Mouse (Mus musculus): ENCODE measurements at regions not wholly inside any gene's neighbourhood (a gene's known extent, or its start where the extent isn't known, plus 50 kb on each side); places are given as distances from the start of the nearest gene placed in this dataset.
"Not testable (repeated sequence)": the region's sequence is repeated elsewhere in the genome, so short reads cannot be mapped to it uniquely, and the experiment has no call there.

DNA sequence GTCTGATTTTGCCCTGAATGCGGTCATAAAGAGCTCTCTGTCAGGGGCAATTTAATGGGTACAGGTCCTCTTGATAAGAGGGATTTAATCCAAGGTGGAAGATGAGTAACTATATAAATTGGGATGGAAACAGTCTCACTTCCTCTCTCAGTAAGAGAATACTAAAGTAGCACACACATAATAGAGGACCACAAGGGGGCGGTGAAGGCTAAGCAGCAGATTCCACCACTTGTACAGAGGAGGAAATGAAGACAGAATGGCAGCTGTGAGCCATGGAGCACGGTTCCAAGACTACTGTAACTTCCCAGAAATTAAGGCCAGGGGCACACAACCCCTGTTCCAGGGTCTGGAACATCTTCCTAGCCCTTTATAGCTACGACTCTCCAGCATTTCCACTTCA lies 262.6 kb upstream of the Ywhaq start:
- peak; percentile 4 for DNase-seq (ENCODE audit: low spot score)

GRCm38 (mm10) chr12:21649381-21649780 lies 231.9 kb upstream of the Ywhaq start:
- DNase-seq (ENCODE audit: low spot score) = not testable (repeated sequence)

- DNase-seq (ENCODE audit: low spot score) = peak; percentile 54
Measured at GRCm38 (mm10) chr12:21613781-21614180, 196.3 kb upstream of the Ywhaq start.

DNA sequence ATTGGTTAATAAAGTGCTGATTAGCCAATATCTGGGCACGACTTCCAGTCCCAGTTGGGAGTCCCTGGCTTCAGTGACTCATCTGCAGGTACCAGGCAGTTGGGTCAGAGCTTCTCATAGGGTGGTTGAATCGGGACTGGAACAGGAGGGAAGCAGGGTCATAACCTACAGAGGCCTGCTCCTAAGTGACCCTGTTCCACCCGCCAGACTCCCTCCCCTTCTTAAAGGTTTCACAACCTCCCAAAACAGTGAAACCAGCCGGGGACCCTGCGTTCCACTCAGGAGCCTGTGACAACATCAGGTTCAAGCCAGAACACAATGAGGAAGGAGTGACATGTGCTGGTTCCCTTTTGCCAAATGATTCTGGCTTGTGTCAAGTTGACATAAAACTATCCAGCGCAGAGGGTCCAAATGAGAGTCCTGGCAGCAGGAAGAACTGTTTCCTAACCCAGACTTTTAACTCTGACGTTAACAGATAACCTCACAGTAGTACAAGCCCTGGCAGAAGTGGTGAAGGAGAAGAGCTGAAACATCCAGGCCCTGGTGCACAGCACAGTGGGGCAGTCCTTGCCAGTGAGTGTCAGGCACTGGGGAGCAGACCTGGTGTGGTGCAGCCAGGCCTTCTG lies 151.1 kb upstream of the Ywhaq start:
- no peak for DNase-seq (ENCODE audit: low spot score)

- not testable (repeated sequence) for DNase-seq (ENCODE audit: low spot score)
Measured at GRCm38 (mm10) chr12:21543962-21544361, 126.5 kb upstream of the Ywhaq start.

- peak; percentile 57 for DNase-seq (ENCODE audit: low spot score)
Measured at GRCm38 (mm10) chr12:21543153-21543894, 125.9 kb upstream of the Ywhaq start.

DNA sequence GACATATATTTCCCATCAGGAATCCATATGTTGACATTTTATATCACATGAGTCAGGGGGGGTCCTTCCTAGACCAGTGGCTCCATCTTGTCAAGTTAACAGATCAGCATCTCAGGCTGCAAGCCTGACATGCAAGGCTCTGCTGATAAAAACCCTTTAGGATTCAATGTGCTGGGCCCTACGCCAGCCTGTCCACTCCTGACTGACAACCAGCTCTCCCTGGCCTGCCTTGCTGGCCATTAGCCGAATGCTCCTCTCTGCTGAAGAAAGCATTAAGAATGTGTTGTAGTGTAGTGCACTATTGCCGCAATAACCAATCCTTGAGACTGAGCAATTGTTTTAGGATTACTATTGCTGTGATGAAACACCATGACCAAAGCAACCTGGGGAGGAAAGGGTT lies 114.3 kb upstream of the Ywhaq start:
- DNase-seq (ENCODE audit: low spot score) = no peak

DNA sequence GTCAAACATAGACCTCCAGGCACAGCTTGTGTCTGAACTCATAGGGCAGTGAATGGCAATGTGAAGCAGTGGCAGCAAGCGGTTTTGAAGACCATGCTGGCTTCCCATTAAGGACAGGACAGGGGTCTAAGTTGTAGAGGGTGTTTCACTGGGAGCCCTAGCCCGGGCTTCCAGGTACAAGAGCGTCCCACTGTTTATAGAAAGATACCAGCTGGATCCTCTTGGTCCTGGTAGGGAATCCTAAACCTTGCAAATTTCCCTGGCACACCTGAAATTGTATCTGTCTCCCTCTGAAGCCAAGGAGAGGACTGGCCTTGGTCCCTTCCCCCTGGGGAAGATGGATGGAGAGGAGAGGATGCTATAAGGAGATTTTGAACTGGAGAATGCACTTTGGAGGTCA lies 111.9 kb upstream of the Ywhaq start:
- DNase-seq (ENCODE audit: low spot score) = not testable (repeated sequence)

DNA sequence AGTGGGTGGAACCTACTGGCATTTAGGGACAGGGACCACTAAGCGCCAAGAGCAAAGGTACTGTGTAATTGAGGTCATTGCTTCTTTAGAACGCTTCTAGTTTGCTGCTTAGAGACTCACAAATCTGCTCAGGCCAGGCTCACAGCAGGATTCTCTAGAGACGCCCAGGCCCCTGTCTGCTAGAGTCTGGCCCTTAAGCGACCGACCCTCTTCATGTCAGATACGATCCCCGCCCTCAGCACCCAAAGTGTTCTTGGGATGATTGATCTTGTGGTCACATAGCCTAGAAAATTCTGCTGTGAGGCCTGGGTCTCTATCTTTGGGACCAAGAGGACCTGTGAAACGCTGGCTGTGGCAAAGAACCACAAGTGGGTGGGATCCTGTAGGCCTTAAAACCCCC lies 109.9 kb upstream of the Ywhaq start:
- not testable (repeated sequence) for DNase-seq (ENCODE audit: low spot score)

DNA sequence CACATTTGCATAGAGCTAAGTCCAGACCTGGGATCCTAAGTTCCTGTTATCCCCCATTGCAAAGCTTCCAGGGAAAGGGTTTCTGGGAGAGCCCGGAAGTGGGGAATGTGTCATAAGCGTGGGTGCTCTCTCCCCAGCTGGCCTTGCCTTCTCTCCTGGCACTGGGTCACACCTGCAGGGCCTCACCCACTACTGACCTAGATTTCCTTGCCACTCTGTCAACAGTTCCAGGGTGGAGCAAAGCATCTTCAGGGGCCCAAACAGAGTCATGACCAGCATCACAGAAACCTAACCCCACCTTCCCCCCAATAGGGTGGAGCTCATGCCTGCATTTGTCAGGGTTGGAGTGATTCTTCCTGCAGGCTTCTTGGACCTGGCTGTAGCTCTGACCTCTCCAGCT lies 109.5 kb upstream of the Ywhaq start:
- not testable (repeated sequence) for DNase-seq (ENCODE audit: low spot score)

- DNase-seq (ENCODE audit: low spot score) = peak; percentile 5
Measured at GRCm38 (mm10) chr12:21525567-21525966, 108.1 kb upstream of the Ywhaq start.

DNA sequence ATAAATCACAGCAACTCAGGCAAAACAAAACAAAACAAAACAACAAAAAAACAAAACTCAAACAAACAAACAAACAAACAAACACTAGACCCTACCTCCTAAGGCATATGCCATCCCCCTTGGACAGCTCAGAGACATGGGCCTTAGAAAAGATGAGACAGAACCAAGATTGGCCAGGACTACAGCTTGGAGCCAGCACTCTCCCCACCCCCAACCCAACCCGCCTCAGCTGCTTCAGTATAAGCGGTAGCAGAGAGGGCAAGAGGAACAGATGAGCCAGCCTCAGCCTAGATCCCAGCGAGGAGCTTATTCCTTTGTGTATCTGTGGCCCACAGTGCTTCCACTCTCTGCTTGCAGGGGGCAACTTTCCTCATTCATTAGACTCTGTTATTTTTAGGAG lies 105.2 kb upstream of the Ywhaq start:
- no peak for DNase-seq (ENCODE audit: low spot score)

DNA sequence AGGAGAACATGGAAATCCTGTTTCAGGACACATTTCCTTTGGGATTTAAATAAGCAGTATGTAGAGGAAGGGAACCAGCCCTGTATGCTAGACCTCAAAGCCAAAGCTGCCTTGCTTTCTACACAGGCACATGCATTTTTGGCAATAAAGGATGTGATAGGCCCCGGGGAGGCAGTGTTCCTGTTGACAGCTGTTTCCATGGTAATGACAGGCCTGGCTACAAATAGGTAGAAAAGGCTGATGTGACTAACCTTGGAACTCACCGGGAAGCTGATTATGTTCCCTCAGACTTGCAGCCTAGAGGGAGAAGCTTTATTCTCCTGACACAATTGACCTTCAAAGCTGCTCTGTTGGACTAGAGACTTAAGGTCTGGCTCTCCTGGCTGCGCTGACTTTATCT lies 101.6 kb upstream of the Ywhaq start:
- no peak for DNase-seq (ENCODE audit: low spot score)

GRCm38 (mm10) chr12:21512736-21513135 lies 95.3 kb upstream of the Ywhaq start:
- DNase-seq (ENCODE audit: low spot score) = no peak

DNA sequence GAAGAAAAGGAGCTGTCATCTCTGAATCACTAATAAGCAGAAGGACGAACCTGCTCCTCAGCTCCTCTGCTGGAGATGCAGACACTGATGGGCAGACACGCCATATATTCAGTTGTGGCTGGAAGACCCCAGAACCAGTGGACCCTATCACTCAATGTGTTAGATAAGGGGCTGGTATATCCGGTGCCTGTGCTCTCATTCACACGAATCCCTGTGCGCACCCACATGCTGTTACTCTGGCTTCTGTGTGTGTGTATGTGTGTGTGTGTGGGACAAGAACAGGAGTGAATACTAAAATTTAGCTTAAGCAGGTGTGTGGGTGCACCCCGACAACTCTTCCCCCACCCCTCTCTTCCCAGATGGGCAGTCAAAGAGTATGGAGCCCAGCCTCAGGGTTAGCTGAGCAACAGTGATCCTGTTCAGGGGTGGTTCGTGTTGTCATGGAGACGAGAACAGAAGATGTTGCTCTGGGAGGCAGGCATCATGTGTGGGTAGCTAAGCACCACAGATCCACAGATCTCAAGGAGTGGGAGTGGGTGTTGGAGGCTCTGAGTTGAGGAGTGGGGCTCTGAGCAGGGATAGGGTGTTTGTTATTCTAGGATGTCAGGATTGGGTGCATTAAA lies 93.7 kb upstream of the Ywhaq start:
- no peak for DNase-seq (ENCODE audit: low spot score)

DNA sequence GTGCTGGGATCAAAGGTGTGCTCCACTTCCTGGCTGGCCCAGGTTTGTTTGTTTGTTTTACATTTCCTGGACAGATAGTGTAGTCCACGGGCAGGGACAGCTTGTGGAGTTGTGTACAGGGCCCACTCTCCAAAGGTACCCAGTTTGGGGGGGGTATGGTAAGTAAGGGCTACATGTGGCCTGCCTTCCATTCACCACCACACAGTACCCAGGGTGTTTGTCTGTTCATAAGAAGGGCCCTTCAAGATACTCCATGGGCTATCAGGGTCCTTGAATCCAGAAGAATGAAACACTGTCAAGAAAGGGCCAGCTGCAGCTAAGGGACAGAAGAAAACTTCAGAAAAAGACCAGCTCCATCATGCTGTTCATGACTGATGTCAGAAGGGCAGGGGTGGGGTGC lies 89.6 kb upstream of the Ywhaq start:
- DNase-seq (ENCODE audit: low spot score) = no peak

DNA sequence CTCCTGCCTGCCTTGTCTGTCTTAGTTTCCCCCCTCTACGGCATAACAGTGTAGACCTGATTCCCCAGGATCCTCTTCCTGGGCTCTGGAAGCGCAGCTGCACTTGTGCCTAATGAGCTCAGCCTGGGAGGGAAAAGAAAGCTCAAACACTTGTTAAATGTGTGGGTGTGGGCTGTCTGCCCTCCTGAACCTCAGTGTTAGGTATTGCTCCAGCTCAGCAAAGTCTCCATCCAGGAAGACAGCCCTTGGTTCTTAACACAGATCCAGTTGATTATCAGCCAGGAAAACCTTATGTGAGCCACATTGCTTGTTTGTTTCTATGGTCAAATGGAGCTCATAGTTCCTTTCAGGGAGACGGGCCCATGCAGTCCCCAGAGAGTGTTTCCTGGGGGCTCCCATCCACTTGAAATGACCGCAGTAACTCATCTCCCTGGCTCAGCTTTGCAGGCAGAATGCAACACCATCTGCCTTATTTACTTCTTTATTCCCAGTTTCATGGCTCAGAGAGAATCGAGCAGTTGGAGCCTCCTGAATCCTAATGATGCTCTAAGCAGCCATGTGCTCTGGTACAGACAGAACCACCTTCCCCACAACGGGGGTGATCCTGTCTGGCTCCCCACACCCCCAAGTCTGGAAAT lies 88.4 kb upstream of the Ywhaq start:
- no peak for DNase-seq (ENCODE audit: low spot score)

DNA sequence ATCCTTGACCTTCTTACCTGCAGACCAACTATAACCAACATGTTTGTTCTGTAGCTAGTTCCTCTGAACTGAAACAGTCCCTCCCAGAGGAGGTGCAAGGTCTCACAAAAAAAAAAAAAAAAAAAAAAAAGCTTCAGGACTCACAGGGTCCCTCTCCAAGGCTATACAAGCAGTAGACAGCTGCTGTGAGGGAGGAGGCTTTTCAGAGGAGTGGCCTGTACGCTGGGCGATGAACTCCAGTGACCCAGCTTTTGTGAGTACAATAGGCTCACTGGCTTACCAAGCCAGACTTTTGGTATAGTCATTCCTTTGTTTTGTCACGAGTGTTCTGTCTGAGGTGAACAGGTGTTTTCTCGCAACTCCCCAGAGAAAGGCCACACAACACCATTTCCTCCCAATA lies 85.8 kb upstream of the Ywhaq start:
- no peak for DNase-seq (ENCODE audit: low spot score)

- DNase-seq (ENCODE audit: low spot score) = no peak
Measured at GRCm38 (mm10) chr12:21496974-21497373, 79.5 kb upstream of the Ywhaq start.

DNA sequence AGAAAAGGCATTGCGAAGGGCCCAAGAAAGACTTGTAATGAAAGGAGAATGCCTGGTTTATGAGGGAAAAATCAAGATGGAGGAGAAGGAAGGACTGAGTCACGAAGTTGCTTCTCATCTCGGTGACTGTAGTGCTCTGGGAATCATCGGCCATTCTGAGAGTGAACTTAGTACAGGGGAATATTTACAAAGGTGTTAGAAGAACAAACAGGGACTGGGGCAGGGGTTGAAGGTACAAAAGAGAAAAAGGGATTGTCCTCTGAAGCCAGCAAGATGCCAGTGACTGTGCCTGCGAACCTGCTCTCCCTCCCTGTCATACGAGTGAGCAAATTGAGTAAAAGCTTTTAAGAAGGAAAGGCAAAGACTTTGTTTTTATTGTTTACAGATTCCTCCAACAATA lies 78.1 kb upstream of the Ywhaq start:
- no peak for DNase-seq (ENCODE audit: low spot score)

DNA sequence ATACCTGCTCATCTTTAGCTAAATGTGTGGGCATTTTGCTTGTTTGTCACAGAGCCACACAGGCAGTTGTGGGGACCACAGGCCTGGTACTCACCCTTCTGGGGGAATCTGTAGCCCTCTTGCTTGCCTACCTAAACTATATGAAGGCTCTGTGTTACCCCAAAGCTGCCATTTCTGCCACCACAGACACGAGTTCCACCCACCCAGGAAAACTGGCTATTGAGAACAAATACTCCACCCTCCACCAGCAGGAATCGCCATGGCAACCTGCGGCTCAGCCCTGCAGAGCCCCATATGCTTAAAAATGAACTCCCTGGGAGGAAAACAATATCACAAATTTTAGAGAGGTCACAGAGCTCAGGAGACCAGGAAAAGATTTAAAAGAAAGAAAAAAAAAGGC lies 76.0 kb upstream of the Ywhaq start:
- DNase-seq (ENCODE audit: low spot score) = no peak

- DNase-seq (ENCODE audit: low spot score) = no peak
Measured at GRCm38 (mm10) chr12:21492549-21493291, 75.3 kb upstream of the Ywhaq start.
